Mouse (Mus musculus): ENCODE measurements around the gene Olfr648.
A peak's percentile ranks its signal among the peaks of the same experiment; 100 is the strongest.

Olfr648 gene

GRCm38 (mm10) chr7:104183292-104183691 is at the start of gene Olfr648:
Olfr648 (minus strand) TSS chr7:104183392.
- no peak for DNase-seq (ENCODE audit: low spot score)

GRCm38 (mm10) chr7:104231203-104231602 is 48.0 kb upstream of the Olfr648 start:
- DNase-seq (ENCODE audit: low spot score) = no peak

- no peak for DNase-seq (ENCODE audit: low spot score)
Measured at GRCm38 (mm10) chr7:104218701-104219569, 35.7 kb upstream of the Olfr648 start, which contains the start of gene Trim6. Trim6 (plus strand) TSS chr7:104218793.

- DNase-seq (ENCODE audit: low spot score) = no peak
Measured at GRCm38 (mm10) chr7:104217881-104218280, 34.7 kb upstream of the Olfr648 start.

GRCm38 (mm10) chr7:104216011-104216535 is 32.9 kb upstream of the Olfr648 start:
- DNase-seq (ENCODE audit: low spot score) = no peak

- DNase-seq (ENCODE audit: low spot score) = no peak
Measured at GRCm38 (mm10) chr7:104206197-104206596, 23.0 kb upstream of the Olfr648 start.

GRCm38 (mm10) chr7:104199822-104200221 is 16.6 kb upstream of the Olfr648 start:
- DNase-seq (ENCODE audit: low spot score) = peak; percentile 38

GRCm38 (mm10) chr7:104195885-104196284 is 12.7 kb upstream of the Olfr648 start, which contains the start of gene Olfr649:
Olfr649 (minus strand) TSS chr7:104195985.
- no peak for DNase-seq (ENCODE audit: low spot score)

- no peak for DNase-seq (ENCODE audit: low spot score)
Measured at GRCm38 (mm10) chr7:104191275-104191674, 8.1 kb upstream of the Olfr648 start.

GRCm38 (mm10) chr7:104179074-104179473 is 4.1 kb downstream of the Olfr648 start:
- DNase-seq (ENCODE audit: low spot score) = no peak

- no peak for DNase-seq (ENCODE audit: low spot score)
Measured at GRCm38 (mm10) chr7:104178422-104179054, 4.7 kb downstream of the Olfr648 start.

- DNase-seq (ENCODE audit: low spot score) = no peak
Measured at GRCm38 (mm10) chr7:104175085-104175484, 8.1 kb downstream of the Olfr648 start.

- no peak for DNase-seq (ENCODE audit: low spot score)
Measured at GRCm38 (mm10) chr7:104169634-104170204, 13.5 kb downstream of the Olfr648 start.

- no peak for DNase-seq (ENCODE audit: low spot score)
Measured at GRCm38 (mm10) chr7:104167105-104167504, 16.1 kb downstream of the Olfr648 start.

GRCm38 (mm10) chr7:104150456-104150855 is 32.7 kb downstream of the Olfr648 start, which contains the start of gene Ubqlnl:
Ubqlnl (minus strand) TSS chr7:104150556.
- no peak for DNase-seq (ENCODE audit: low spot score)

- no peak for DNase-seq (ENCODE audit: low spot score)
Measured at GRCm38 (mm10) chr7:104143179-104143578, 40.0 kb downstream of the Olfr648 start, which contains the start of gene Ubqln3. Ubqln3 (minus strand) TSS chr7:104143279.

GRCm38 (mm10) chr7:104137305-104137704 is 45.9 kb downstream of the Olfr648 start, which contains the start of gene Olfr643:
Olfr643 (minus strand) TSS chr7:104137405.
- no peak for DNase-seq (ENCODE audit: low spot score)

GRCm38 (mm10) chr7:104129726-104130125 is 53.5 kb downstream of the Olfr648 start, which contains the start of gene Ubqln5:
Ubqln5 (minus strand) TSS chr7:104129826.
- DNase-seq (ENCODE audit: low spot score) = no peak
